ENCODE assay signal across 8 mouse cellular contexts in genomic region chr9:119460410-119460809, GRCm38 (mm10). TPM values are rescaled to one million over a fixed set of nuclear protein-coding genes. Genes with fewer than 3 reads are reported as not detected.
DNase-seq lines count a peak whose midpoint lies in the region; ATAC-seq and TF ChIP-seq lines count a peak whose summit lies in the region.

No protein-coding gene starts in this region.

- no peak overlapping the region for H3K27ac ChIP-seq in kidney, postnatal 0 days
- H3K27ac ChIP-seq in liver, embryonic 12.5 days, result no peak overlapping the region
- no peak overlapping the region for H3K27ac ChIP-seq in olfactory bulb, adult 2 months (ENCODE audit: insufficient read depth, low read depth, low read length)

- peaks cover 23% of the 10 kb centered on the region for H3K36me3 ChIP-seq in kidney, postnatal 0 days (ENCODE audit: insufficient read depth, low read length)
- H3K36me3 ChIP-seq in liver, embryonic 12.5 days, result peaks cover 82% of the 10 kb centered on the region

- TF ChIP-seq CTCF in kidney, postnatal 0 days (IDR thresholded peaks at IDR 0.05; ENCODE audit: low read depth), result peak; percentile 94
- TF ChIP-seq CTCF in olfactory bulb, adult 2 months (IDR thresholded peaks at IDR 0.05; ENCODE audit: insufficient read depth, low read depth, low read length), result peak; percentile 61

- no peak overlapping the region for H3K9ac ChIP-seq in kidney, postnatal 0 days (ENCODE audit: low read depth, low read length)
- no peak overlapping the region for H3K9ac ChIP-seq in liver, embryonic 12.5 days

- no peak overlapping the region for H3K4me3 ChIP-seq in kidney, postnatal 0 days (replicated peaks; ENCODE audit: low read depth, low read length)
- H3K4me3 ChIP-seq in liver, embryonic 12.5 days, result no peak overlapping the region
- no peak overlapping the region for H3K4me3 ChIP-seq in olfactory bulb, adult 2 months (ENCODE audit: insufficient read depth, low read depth, low read length)

- H3K27me3 ChIP-seq in kidney, postnatal 0 days (ENCODE audit: insufficient read depth, low read length), result no peaks in the 10 kb centered on the region
- H3K27me3 ChIP-seq in liver, embryonic 12.5 days (replicated peaks), result no peaks in the 10 kb centered on the region

- TF ChIP-seq POLR2A in olfactory bulb, adult 2 months (IDR thresholded peaks at IDR 0.05; ENCODE audit: insufficient read depth, low read depth, low read length), result no peak

- ATAC-seq in kidney, postnatal 0 days (replicated peaks; ENCODE audit: low FRiP score, low read depth), result no peak
- ATAC-seq in liver, embryonic 12.5 days, result peak; percentile 43; the same call in 1 of the 2 replicates

- WGBS in kidney, postnatal 0 days, result 44% methylated on average over 8 of the region's 8 CpGs
- WGBS in liver, embryonic 12.5 days (ENCODE audit: insufficient replicate concordance), result 47% methylated on average over 8 of the region's 8 CpGs
- WGBS in olfactory bulb, adult 2 months, result 40% methylated on average over 8 of the region's 8 CpGs

- H3K4me1 ChIP-seq in kidney, postnatal 0 days (replicated peaks; ENCODE audit: insufficient read depth, low read length), result no peaks in the 10 kb centered on the region
- H3K4me1 ChIP-seq in liver, embryonic 12.5 days, result no peaks in the 10 kb centered on the region
- H3K4me1 ChIP-seq in olfactory bulb, adult 2 months (ENCODE audit: control insufficient read depth, insufficient read depth, low read length), result no peaks in the 10 kb centered on the region

- H3K4me2 ChIP-seq in kidney, postnatal 0 days (ENCODE audit: low read length), result no peak overlapping the region
- H3K4me2 ChIP-seq in liver, embryonic 12.5 days, result no peak overlapping the region

- H3K9me3 ChIP-seq in kidney, postnatal 0 days (replicated peaks; ENCODE audit: low read length), result no peaks in the 10 kb centered on the region
- no peaks in the 10 kb centered on the region for H3K9me3 ChIP-seq in liver, embryonic 12.5 days (replicated peaks)

- DNase-seq in CD4-positive helper T cell, adult 2 months (ENCODE audit: low read depth, low spot score), result peak; percentile 49
- DNase-seq in MN1 (ENCODE audit: low spot score), result peak; percentile 70
- peak; percentile 61 for DNase-seq in cerebellum, adult 9-10 months
- DNase-seq in frontal cortex, adult 2 months (ENCODE audit: extremely low spot score in 1 of 2, low spot score in 1 of 2), result peak; percentile 42 to 88
- DNase-seq in kidney, postnatal 0 days (ENCODE audit: low spot score), result peak; percentile 88
- no peak for DNase-seq in yolk sac, embryonic 10.5 days (ENCODE audit: low spot score)

RNA-seq across cellular contexts. Expression of gene Exog, which starts 15.7 kb away (rescaled TPM):
- 13.3 and 13.6 TPM in 2 replicates for polyA plus RNA-seq in frontal cortex, adult 2 months (2012; rRNA removed)
- polyA plus RNA-seq in kidney, postnatal 0 days (2015; fragmentation: Nextera tagmentation; extraction: Ambion mirVana), result 11.2 and 13.9 TPM in 2 replicates
- polyA plus RNA-seq in liver, embryonic 12.5 days (2016; fragmentation: Nextera tagmentation; extraction: Ambion mirVana), result 11.4 and 11.7 TPM in 2 replicates
- not detected in 2 replicates for polyA plus RNA-seq in olfactory bulb, adult 2 months (2012; ENCODE audit: insufficient read depth, insufficient read length, low replicate concordance, missing spikeins)

RNA-seq across cellular contexts. Expression of gene Acvr2b, which starts 58.5 kb away (rescaled TPM):
- 7.7 and 8.4 TPM in 2 replicates for polyA plus RNA-seq in frontal cortex, adult 2 months (2012; rRNA removed)
- 17.6 and 20.2 TPM in 2 replicates for polyA plus RNA-seq in kidney, postnatal 0 days (2015; fragmentation: Nextera tagmentation; extraction: Ambion mirVana)
- 7.0 TPM in 2 replicates for polyA plus RNA-seq in liver, embryonic 12.5 days (2016; fragmentation: Nextera tagmentation; extraction: Ambion mirVana)
- polyA plus RNA-seq in olfactory bulb, adult 2 months (2012; ENCODE audit: insufficient read depth, insufficient read length, low replicate concordance, missing spikeins), result not detected in 2 replicates

Comparison
In these comparisons a context has a peak if more than half of its experiments do, and no peak if none do; other contexts are left out.
1. RNA of gene Exog, which starts 15.7 kb away (polyA plus RNA-seq): 13.3 to 13.6 TPM in frontal cortex, adult 2 months, 11.4 to 11.7 TPM in liver, embryonic 12.5 days and 11.2 to 13.9 TPM in kidney, postnatal 0 days; not detected in olfactory bulb, adult 2 months; every median in the first group is over 10 times any median in the second.